Mouse (Mus musculus) embryonic facial prominence, embryonic 11.5 days (tissue): ENCODE data around the gene Clba1. TPM values are rescaled to one million over a fixed set of nuclear protein-coding genes. Genes with fewer than 3 reads are reported as not detected.
A peak's percentile ranks its signal among the peaks of the same experiment; 100 is the strongest.

ENCODE experiments used
- ATAC-seq: fragments of 200-750 bp; cut with Nextera tagmentation; replicated peaks from 2 replicates; pipeline ENCODE4 v1.8.0; 2017; ENCODE audit warnings: low read depth; ENCODE audit not compliant: insufficient number of reproducible peaks, low FRiP score, low TSS enrichment
- DNase-seq: peaks from one replicate; pipeline ENCODE4 v3.0.0-alpha.2; 2015; ENCODE audit warnings: low spot score
- H3K27ac ChIP-seq: fragments of 300-500 bp; sonication (generic); replicated peaks from 2 replicates; pipeline ENCODE4 v1.5.1; 2014; ENCODE audit warnings: mild to moderate bottlenecking, low read depth, low read length, control low read depth
- H3K27me3 ChIP-seq: fragments of 300-500 bp; sonication (generic); 2 replicates; pipeline ENCODE4 v1.6.1; 2014; ENCODE audit warnings: mild to moderate bottlenecking, low read length, moderate library complexity, mixed read lengths; ENCODE audit not compliant: control insufficient read depth, insufficient read depth
- H3K36me3 ChIP-seq: fragments of 300-500 bp; sonication (generic); replicated peaks from 2 replicates; pipeline ENCODE4 v1.6.1; 2014; ENCODE audit warnings: low read depth, mild to moderate bottlenecking, low read length, moderate library complexity, mixed read lengths; ENCODE audit not compliant: control insufficient read depth, insufficient read depth
- H3K4me1 ChIP-seq: fragments of 300-500 bp; sonication (generic); 2 replicates; pipeline ENCODE4 v1.6.1; 2014; ENCODE audit warnings: low read length, mixed read lengths; ENCODE audit not compliant: control insufficient read depth, insufficient read depth
- H3K4me2 ChIP-seq: fragments of 300-500 bp; sonication (generic); 2 replicates; pipeline ENCODE4 v1.6.1; 2014; ENCODE audit warnings: low read depth, mild to moderate bottlenecking, control low read depth, low read length, moderate library complexity
- H3K4me3 ChIP-seq: fragments of 300-500 bp; sonication (generic); 2 replicates; pipeline ENCODE4 v1.5.1; 2014; ENCODE audit warnings: low read depth, low read length, control low read depth
- H3K9ac ChIP-seq: fragments of 300-500 bp; sonication (generic); replicated peaks from 2 replicates; pipeline ENCODE4 v1.6.1; 2014; ENCODE audit warnings: mild to moderate bottlenecking, control low read depth, low read length
- H3K9me3 ChIP-seq: fragments of 300-500 bp; sonication (generic); replicated peaks from 2 replicates; pipeline ENCODE4 v1.6.1; 2016; ENCODE audit warnings: mild to moderate bottlenecking, low read length, inconsistent platforms, mixed read lengths; ENCODE audit not compliant: control insufficient read depth
- WGBS: fragments of 180-500 bp; shearing (Covaris S2); extraction: QIAGEN DNeasy Blood & Tissue Kit; methylation state at CpG from one replicate; pipeline ENCODE4 v1.1.7; 2014; 5-methylcytosine and 5-hydroxymethylcytosine counted together
- polyA plus RNA-seq: library from polyadenylated mRNA; unstranded; fragments of >200 nt; fragmentation: Nextera tagmentation; extraction: Ambion mirVana; gene quantifications from 2 replicates; pipeline ENCODE4 v1.2.1, GENCODE M21; 2014

The Clba1 gene
- polyA plus RNA-seq, 1 experiment from 2014 or later = 9.5 TPM

DNA sequence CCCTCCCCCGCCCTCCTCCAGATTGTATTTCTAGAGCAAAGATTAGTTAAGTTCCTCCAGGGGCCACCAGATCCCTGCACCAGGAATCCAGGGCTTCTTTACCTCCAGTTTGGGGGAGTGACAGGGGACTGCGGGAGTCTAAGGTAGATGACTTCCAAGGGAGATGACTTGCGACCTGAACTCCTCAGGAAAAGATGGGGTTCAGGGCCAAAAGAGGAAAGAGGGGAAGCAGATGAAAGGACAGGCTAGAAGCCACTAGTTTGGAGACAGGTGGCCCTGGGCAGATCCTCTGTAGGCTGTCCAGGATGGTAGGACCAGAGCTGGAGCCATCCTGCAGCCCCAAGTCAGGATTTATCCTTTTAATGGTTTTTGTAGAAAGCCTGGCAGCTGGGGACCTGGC, 5.8 kb upstream of the Clba1 start:
- no peaks in the 10 kb centered on the region for H3K9me3 ChIP-seq
- 25% methylated on average over 3 of the region's 3 CpGs for WGBS
- ATAC-seq (no peak), DNase-seq (no peak)
- H3K4me1 ChIP-seq = peaks cover 3% of the 10 kb centered on the region; the same call in 1 of the 2 replicates
- peak overlapping the region; percentile 100; the same call in 1 of the 2 replicates for H3K4me2 ChIP-seq
- H3K27ac ChIP-seq = no peak overlapping the region
- H3K36me3 ChIP-seq = no peaks in the 10 kb centered on the region
- H3K27me3 ChIP-seq = peaks cover 12% of the 10 kb centered on the region
- no peak overlapping the region for H3K4me3 ChIP-seq
- H3K9ac ChIP-seq = no peak overlapping the region

DNA sequence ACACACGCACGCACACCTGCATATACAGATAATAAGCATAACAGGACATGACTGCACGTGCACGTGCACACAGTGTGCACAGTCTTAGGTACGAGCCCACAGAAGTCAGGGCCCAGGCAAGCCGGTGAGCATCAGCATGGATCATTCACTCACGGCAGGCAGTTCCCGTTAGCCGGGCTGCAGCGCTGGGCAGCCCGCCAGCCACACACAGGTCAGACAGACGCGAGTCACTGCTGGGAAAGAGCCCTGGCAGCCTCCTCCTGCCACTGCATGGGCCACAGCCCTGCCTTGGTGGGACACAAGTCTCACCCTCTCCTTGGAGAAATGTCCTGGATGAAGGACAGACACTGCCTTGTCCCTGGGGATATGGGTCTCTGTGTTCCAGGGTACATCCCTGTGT, 4.7 kb upstream of the Clba1 start:
- WGBS = 58% methylated on average over 13 of the region's 13 CpGs
- peaks cover 12% of the 10 kb centered on the region for H3K27me3 ChIP-seq
- H3K36me3 ChIP-seq = no peaks in the 10 kb centered on the region
- ATAC-seq (no peak), DNase-seq (no peak)
- H3K4me1 ChIP-seq = peaks cover 3% of the 10 kb centered on the region; the same call in 1 of the 2 replicates
- H3K9ac ChIP-seq = no peak overlapping the region
- H3K27ac ChIP-seq = no peak overlapping the region
- H3K4me2 ChIP-seq = no peak overlapping the region
- H3K9me3 ChIP-seq = no peaks in the 10 kb centered on the region
- no peak overlapping the region for H3K4me3 ChIP-seq

DNA sequence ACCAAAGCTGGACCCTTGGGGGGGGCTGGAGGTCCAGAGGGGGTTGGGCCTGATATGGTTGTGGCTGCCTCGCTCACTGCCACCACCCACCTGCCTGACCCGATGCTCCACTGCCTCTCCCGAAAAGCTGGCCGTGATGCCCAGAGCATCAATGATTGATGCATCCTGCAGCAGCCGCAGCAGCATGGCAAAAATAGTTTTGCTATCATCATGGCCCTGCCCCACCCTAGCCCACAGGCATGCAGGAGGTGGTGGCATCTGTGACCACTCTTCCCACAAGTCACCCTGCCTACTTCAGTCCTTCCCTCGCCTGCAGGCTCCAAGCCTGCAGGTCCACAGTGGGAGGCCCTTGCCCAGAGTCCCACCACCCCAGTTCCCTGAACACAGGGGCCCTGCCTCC, 2.7 kb upstream of the Clba1 start:
- no peak overlapping the region for H3K4me3 ChIP-seq
- no peak for DNase-seq
- no peaks in the 10 kb centered on the region for H3K36me3 ChIP-seq
- WGBS = 78% methylated on average over 6 of the region's 6 CpGs
- no peak overlapping the region for H3K4me2 ChIP-seq
- H3K27ac ChIP-seq = no peak overlapping the region
- H3K4me1 ChIP-seq = peaks cover 3% of the 10 kb centered on the region; the same call in 1 of the 2 replicates
- ATAC-seq = no peak
- H3K9me3 ChIP-seq = no peaks in the 10 kb centered on the region
- no peak overlapping the region for H3K9ac ChIP-seq
- H3K27me3 ChIP-seq = peaks cover 9% of the 10 kb centered on the region

DNA sequence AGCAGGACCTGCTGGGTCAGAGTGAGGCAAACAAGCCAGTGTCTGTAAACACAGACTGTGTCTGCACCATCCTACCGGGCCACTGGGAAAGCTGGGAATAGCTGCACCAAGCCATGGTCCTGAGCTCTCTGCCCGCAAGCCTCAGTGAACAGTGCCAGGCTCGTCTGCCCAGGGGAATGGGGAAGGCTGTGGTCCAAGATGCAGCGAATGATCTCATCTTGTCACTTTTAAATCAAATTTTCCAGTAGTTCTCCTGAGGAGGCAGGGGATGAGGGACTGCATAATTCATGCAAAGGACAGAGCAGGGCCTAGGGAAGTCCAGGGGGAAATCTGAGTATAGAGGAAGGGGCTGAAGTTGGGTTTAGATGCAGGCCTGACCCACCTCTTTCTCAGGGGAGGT, 941 bp upstream of the Clba1 start:
- Histone ChIP-seq H3K9ac (no peak overlapping the region; the same call in 1 of the 2 replicates), H3K27me3 (no peaks in the 10 kb centered on the region), H3K9me3 (no peaks in the 10 kb centered on the region), H3K4me2 (no peak overlapping the region), H3K4me1 (no peaks in the 10 kb centered on the region), H3K4me3 (no peak overlapping the region), H3K27ac (no peak overlapping the region), H3K36me3 (no peaks in the 10 kb centered on the region; the same call in 1 of the 2 replicates)
- WGBS = 85% methylated on average over 4 of the region's 4 CpGs
- no peak for DNase-seq
- ATAC-seq = no peak

DNA sequence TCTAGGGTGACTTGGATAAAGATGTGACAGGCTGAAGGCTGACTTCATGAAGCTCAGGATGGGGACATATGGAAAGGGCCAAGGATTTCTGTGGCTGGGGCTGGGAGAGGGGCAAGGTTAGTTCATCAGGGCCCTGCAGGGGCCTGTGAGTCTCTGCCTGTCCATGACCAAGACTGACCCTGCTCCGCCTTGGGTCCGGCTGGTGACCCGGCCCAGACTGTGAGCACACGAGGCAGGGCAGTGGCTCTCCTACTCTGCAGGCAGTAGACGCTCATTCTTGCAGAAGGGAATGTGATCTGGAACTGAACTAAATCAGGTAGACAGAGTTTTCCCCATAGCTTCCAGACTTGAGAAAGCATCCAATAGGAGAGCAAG, 538 bp upstream of the Clba1 start:
- no peak overlapping the region for H3K27ac ChIP-seq
- ATAC-seq = peak; percentile 19; the same call in 1 of the 2 replicates

DNA sequence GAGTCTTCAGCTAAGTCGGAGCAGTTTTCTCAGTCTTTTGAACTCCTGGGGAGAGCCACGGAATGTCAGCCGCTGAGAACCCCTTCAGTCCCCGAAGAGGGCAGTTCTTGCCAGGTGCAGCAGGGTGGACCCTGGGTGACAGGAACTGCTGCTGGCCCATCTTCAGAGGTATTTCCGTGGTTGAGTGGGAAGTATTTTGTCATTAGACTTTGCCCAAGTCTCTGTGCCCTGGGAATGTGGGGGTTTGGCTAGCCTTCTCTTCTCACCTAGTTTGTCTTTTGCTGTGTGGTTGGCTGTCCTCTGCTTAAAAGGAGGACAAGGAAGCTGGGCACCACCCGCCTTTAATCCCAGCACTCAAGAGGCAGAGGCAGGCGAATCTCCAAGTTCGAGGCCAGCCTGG, 904 bp downstream of the Clba1 start:
- Histone ChIP-seq H3K36me3 (no peaks in the 10 kb centered on the region; the same call in 1 of the 2 replicates), H3K27me3 (no peaks in the 10 kb centered on the region), H3K27ac (no peak overlapping the region), H3K4me2 (peak overlapping the region; percentile 96), H3K9ac (peak overlapping the region; percentile 37), H3K9me3 (no peaks in the 10 kb centered on the region), H3K4me3 (peak overlapping the region; percentile 70), H3K4me1 (no peaks in the 10 kb centered on the region)
- DNase-seq = no peak
- no peak for ATAC-seq
- WGBS = 22% methylated on average over 8 of the region's 8 CpGs

More for the DNA sequence above, 538 bp upstream of the Clba1 start:
- Histone ChIP-seq H3K27me3 (no peaks in the 10 kb centered on the region), H3K9me3 (no peaks in the 10 kb centered on the region), H3K4me3 (peak overlapping the region; percentile 70), H3K9ac (peak overlapping the region; percentile 58), H3K4me2 (peak overlapping the region; percentile 96), H3K36me3 (no peaks in the 10 kb centered on the region; the same call in 1 of the 2 replicates), H3K4me1 (no peaks in the 10 kb centered on the region)
- DNase-seq = no peak
- 73% methylated on average over 5 of the region's 5 CpGs for whole genome bisulfite sequencing

DNA sequence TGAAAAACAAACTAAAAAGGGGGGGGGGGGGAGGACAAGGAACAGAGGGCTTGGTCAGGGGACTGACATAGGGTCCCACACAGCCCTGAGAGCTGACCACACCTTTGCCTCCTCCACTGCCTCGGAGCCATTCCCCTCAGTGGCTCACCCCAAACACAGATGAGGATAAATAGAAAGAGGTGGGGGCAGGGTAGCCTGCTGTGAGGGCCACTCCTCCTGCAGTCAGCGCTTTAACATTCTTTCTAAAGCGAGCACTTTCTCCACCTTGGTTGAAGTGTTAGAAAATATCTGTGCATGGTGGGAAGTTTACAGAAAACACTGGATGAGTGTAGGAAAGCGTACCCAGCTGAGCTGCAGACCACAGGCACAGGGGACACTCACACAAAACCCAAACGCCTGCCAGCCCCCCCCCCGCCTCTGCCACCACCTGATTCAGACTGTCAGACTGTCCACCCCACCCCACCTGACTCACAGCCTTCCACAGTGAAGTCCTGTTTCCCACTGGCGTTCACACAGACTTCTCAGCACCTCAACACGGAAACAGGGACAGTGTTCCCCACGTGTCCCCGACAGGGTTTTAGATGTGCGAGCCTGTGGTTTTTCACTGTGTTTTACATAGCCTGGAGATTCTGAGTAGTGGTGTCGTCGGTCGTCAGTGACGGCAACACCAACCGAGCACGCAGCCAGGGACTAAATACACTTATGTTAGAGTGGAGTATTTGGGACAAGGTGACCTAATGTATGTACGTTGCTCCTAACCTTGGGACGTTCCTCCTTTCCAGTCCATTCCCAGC, 1.6 kb downstream of the Clba1 start:
- H3K27ac ChIP-seq = no peak overlapping the region
- no peaks in the 10 kb centered on the region for H3K27me3 ChIP-seq
- no peaks in the 10 kb centered on the region for H3K4me1 ChIP-seq
- no peak overlapping the region for H3K9ac ChIP-seq
- DNase-seq (no peak), ATAC-seq (no peak)
- H3K9me3 ChIP-seq = no peaks in the 10 kb centered on the region
- no peak overlapping the region for H3K4me3 ChIP-seq
- no peak overlapping the region for H3K4me2 ChIP-seq
- WGBS = 64% methylated on average over 19 of the region's 19 CpGs
- H3K36me3 ChIP-seq = no peaks in the 10 kb centered on the region; the same call in 1 of the 2 replicates

DNA sequence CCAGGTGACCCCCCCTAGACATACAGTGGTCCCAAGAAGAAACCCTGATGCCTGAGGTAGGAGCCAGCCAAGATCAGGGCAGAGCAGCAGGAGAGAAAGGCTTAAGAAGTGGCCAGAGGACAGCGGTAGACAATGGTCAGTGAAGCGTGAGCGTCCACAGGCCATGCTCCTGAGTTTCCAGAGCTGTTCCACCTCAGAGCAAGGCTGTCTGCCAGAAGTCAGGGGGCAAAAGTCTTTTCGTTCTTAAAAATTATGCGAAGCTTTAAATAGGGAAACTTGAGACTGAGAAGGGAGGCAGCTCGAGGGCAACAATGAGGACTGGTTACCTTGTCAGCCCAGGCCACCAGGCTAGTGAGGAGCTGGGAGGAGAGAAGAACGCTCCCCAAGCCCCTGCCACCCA, 4.6 kb downstream of the Clba1 start:
- H3K27ac ChIP-seq = no peak overlapping the region
- no peaks in the 10 kb centered on the region for H3K9me3 ChIP-seq
- ATAC-seq = no peak
- no peak for DNase-seq
- no peaks in the 10 kb centered on the region for H3K27me3 ChIP-seq
- no peaks in the 10 kb centered on the region for H3K4me1 ChIP-seq
- no peak overlapping the region for H3K4me2 ChIP-seq
- H3K36me3 ChIP-seq = peaks cover under 1% of the 10 kb centered on the region
- H3K9ac ChIP-seq = no peak overlapping the region
- 87% methylated on average over 7 of the region's 7 CpGs for WGBS
- H3K4me3 ChIP-seq = no peak overlapping the region
